Comparison of ENCODE assay signal across 8 mouse cellular contexts in genomic region chr5:24100810-24101311, GRCm38 (mm10). TPM values are rescaled to one million over a fixed set of nuclear protein-coding genes. Genes with fewer than 3 reads are reported as not detected.
DNase-seq lines count a peak whose midpoint lies in the region; ATAC-seq and TF ChIP-seq lines count a peak whose summit lies in the region.

No protein-coding gene starts in this region.

- peak; percentile 61 for DNase-seq in 3134 (ENCODE audit: extremely low read depth, insufficient read length, low spot score)
- peak; percentile 85 for DNase-seq in adrenal gland, postnatal 14 days
- peak; percentile 72 for DNase-seq in embryonic facial prominence, embryonic 11.5 days (ENCODE audit: low spot score)
- peak; percentile 63 to 68 for DNase-seq in heart, adult 2 months
- peak; percentile 45 to 48 for DNase-seq in kidney, adult 8-10 months
- peak; percentile 84 for DNase-seq in midbrain, embryonic 14.5 days
- peak; percentile 16 to 36 for DNase-seq in spleen, adult 18-20 months

- no peak for TF ChIP-seq EP300 in heart, adult 2 months (IDR thresholded peaks at IDR 0.05; ENCODE audit: insufficient read depth, low read depth, low read length)

- no peak for TF ChIP-seq CTCF in heart, adult 2 months (IDR thresholded peaks at IDR 0.05)

- H3K4me1 ChIP-seq in embryonic facial prominence, embryonic 11.5 days (ENCODE audit: control insufficient read depth, insufficient read depth, low read length) = no peaks in the 10 kb centered on the region
- H3K4me1 ChIP-seq in heart, adult 2 months (ENCODE audit: control insufficient read depth, insufficient read depth, low read length) = no peaks in the 10 kb centered on the region; the same call in 1 of the 2 replicates
- H3K4me1 ChIP-seq in limb, embryonic 13.5 days = peaks cover 9% of the 10 kb centered on the region
- peaks cover 26% of the 10 kb centered on the region for H3K4me1 ChIP-seq in midbrain, embryonic 14.5 days (ENCODE audit: control insufficient read depth, insufficient read depth, low read length)

- TF ChIP-seq POLR2A in heart, adult 2 months (IDR thresholded peaks at IDR 0.05; ENCODE audit: insufficient read depth, low read depth, low read length) = no peak

- H3K27ac ChIP-seq in embryonic facial prominence, embryonic 11.5 days (replicated peaks; ENCODE audit: low read depth, low read length) = peak overlapping the region; percentile 80
- peak overlapping the region; percentile 92 for H3K27ac ChIP-seq in heart, adult 2 months
- peak overlapping the region; percentile 83 for H3K27ac ChIP-seq in limb, embryonic 13.5 days
- peak overlapping the region; percentile 95 for H3K27ac ChIP-seq in midbrain, embryonic 14.5 days (replicated peaks; ENCODE audit: low read depth, low read length)

- H3K4me3 ChIP-seq in embryonic facial prominence, embryonic 11.5 days (ENCODE audit: low read depth, low read length) = peak overlapping the region; percentile 77
- H3K4me3 ChIP-seq in heart, adult 2 months = peak overlapping the region; percentile 92
- peak overlapping the region; percentile 75 for H3K4me3 ChIP-seq in limb, embryonic 13.5 days
- H3K4me3 ChIP-seq in midbrain, embryonic 14.5 days (replicated peaks; ENCODE audit: low read depth, low read length) = peak overlapping the region; percentile 81

- ATAC-seq in embryonic facial prominence, embryonic 11.5 days (replicated peaks; ENCODE audit: insufficient number of reproducible peaks, low FRiP score, low TSS enrichment, low read depth) = peak; percentile 86
- peak; percentile 77 for ATAC-seq in limb, embryonic 13.5 days (ENCODE audit: low FRiP score, low read depth)
- ATAC-seq in midbrain, embryonic 14.5 days (ENCODE audit: low FRiP score, low TSS enrichment) = peak; percentile 81

- no peaks in the 10 kb centered on the region for H3K9me3 ChIP-seq in embryonic facial prominence, embryonic 11.5 days (replicated peaks; ENCODE audit: control insufficient read depth, low read length)
- no peaks in the 10 kb centered on the region for H3K9me3 ChIP-seq in limb, embryonic 13.5 days
- no peaks in the 10 kb centered on the region for H3K9me3 ChIP-seq in midbrain, embryonic 14.5 days (ENCODE audit: control insufficient read depth, low read length)

- peak overlapping the region; percentile 58 for H3K4me2 ChIP-seq in embryonic facial prominence, embryonic 11.5 days (ENCODE audit: low read depth, low read length)
- H3K4me2 ChIP-seq in limb, embryonic 13.5 days (replicated peaks) = peak overlapping the region; percentile 79
- peak overlapping the region; percentile 74 for H3K4me2 ChIP-seq in midbrain, embryonic 14.5 days (ENCODE audit: low read length)

- H3K27me3 ChIP-seq in embryonic facial prominence, embryonic 11.5 days (ENCODE audit: control insufficient read depth, insufficient read depth, low read length) = no peaks in the 10 kb centered on the region
- no peaks in the 10 kb centered on the region for H3K27me3 ChIP-seq in heart, adult 2 months (ENCODE audit: control insufficient read depth, insufficient read depth, low read length)
- H3K27me3 ChIP-seq in limb, embryonic 13.5 days = no peaks in the 10 kb centered on the region
- H3K27me3 ChIP-seq in midbrain, embryonic 14.5 days (ENCODE audit: control insufficient read depth, insufficient read depth, low read length) = no peaks in the 10 kb centered on the region

- peaks cover 2% of the 10 kb centered on the region; the same call in 1 of the 2 replicates for H3K79me2 ChIP-seq in heart, adult 2 months (replicated peaks; ENCODE audit: control insufficient read depth, insufficient read depth, low read length)

- H3K36me3 ChIP-seq in embryonic facial prominence, embryonic 11.5 days (replicated peaks; ENCODE audit: control insufficient read depth, insufficient read depth, low read depth, low read length) = no peaks in the 10 kb centered on the region
- H3K36me3 ChIP-seq in heart, adult 2 months (ENCODE audit: control insufficient read depth, insufficient read depth, low read length) = no peaks in the 10 kb centered on the region; the same call in 1 of the 2 replicates
- H3K36me3 ChIP-seq in limb, embryonic 13.5 days = no peaks in the 10 kb centered on the region
- no peaks in the 10 kb centered on the region for H3K36me3 ChIP-seq in midbrain, embryonic 14.5 days (ENCODE audit: control insufficient read depth, insufficient read depth, low read length)

- under 1% methylated on average over 31 of the region's 46 CpGs for WGBS in embryonic facial prominence, embryonic 11.5 days
- under 1% methylated on average over 39 of the region's 46 CpGs for WGBS in heart, adult 2 months
- WGBS in limb, embryonic 13.5 days = under 1% methylated on average over 33 of the region's 46 CpGs
- 0% methylated on average over 33 of the region's 46 CpGs for WGBS in midbrain, embryonic 14.5 days

- intact Hi-C loops in heart, adult 2 months (cut with DNase I) = loop anchor here (2.0 kb wide), 1 partner anchor 64 kb away; the partner anchor contains the start of gene Nupl2

- peak overlapping the region; percentile 83 for H3K9ac ChIP-seq in embryonic facial prominence, embryonic 11.5 days (replicated peaks; ENCODE audit: low read length)
- H3K9ac ChIP-seq in heart, adult 2 months (ENCODE audit: low read depth, low read length) = peak overlapping the region; percentile 84
- H3K9ac ChIP-seq in limb, embryonic 13.5 days = peak overlapping the region; percentile 84
- H3K9ac ChIP-seq in midbrain, embryonic 14.5 days (replicated peaks; ENCODE audit: low read length) = peak overlapping the region; percentile 96

RNA-seq across cellular contexts. Expression of gene Klhl7, which starts 0.5 kb away (rescaled TPM):
- 30.1 and 31.6 TPM in 2 replicates for total RNA-seq in adrenal gland, postnatal 14 days (2021)
- 84.7 and 87.5 TPM in 2 replicates for polyA plus RNA-seq in embryonic facial prominence, embryonic 11.5 days (2014; fragmentation: Nextera tagmentation; extraction: Ambion mirVana)
- 10 to 100 TPM; 47.7 to 48.9 TPM for total RNA-seq in heart, adult 2 months (2021)
- polyA plus RNA-seq in heart, adult 2 months (2012; rRNA removed) = 7.4 and 25.6 TPM in 2 replicates
- 55.1 and 60.2 TPM in 2 replicates for polyA plus RNA-seq in limb, embryonic 13.5 days (2015; fragmentation: Nextera tagmentation; extraction: Ambion mirVana)
- polyA plus RNA-seq in midbrain, embryonic 14.5 days (2014; fragmentation: Nextera tagmentation; extraction: Ambion mirVana) = 177 and 194 TPM in 2 replicates

Comparison
In these comparisons a context has a peak if more than half of its experiments do, and no peak if none do; other contexts are left out.
1. Peak in every context shown above with its lines: DNase-seq, ATAC-seq, H3K4me3 ChIP-seq and H3K27ac ChIP-seq.
2. DNase-seq: peak in every context shown above with its lines; median percentile 85 in adrenal gland, postnatal 14 days; 84 in midbrain, embryonic 14.5 days; 72 in embryonic facial prominence, embryonic 11.5 days; 66 in heart, adult 2 months; 61 in 3134; 46 in kidney, adult 8-10 months; 26 in spleen, adult 18-20 months.